Mouse (Mus musculus) gastrocnemius, adult 2 months (tissue): ENCODE results near the gene Fars2. TPM values are rescaled to one million over a fixed set of nuclear protein-coding genes. Genes with fewer than 3 reads are reported as not detected.
A peak's percentile ranks its signal among the peaks of the same experiment; 100 is the strongest.

Experiments
- DNase-seq: peaks from one replicate; pipeline ENCODE4 v3.0.0; 2022
- H3K27ac ChIP-seq: fragments of 200-600 bp; 2 replicates; pipeline ENCODE4 v1.8.1; 2022; ENCODE audit warnings: mild to moderate bottlenecking
- H3K4me3 ChIP-seq: fragments of 200-600 bp; 2 replicates; pipeline ENCODE4 v1.8.1; 2022; ENCODE audit warnings: mild to moderate bottlenecking, moderate library complexity
- CTCF ChIP-seq: fragments of 200-600 bp; IDR thresholded peaks from 2 replicates; pipeline ENCODE4 v1.8.1; 2022; ENCODE audit warnings: antibody characterized with exemption, mild to moderate bottlenecking, moderate library complexity
- intact Hi-C: fragments of 180-260 bp; cut with DNase I; formaldehyde crosslinking; loops from one replicate; pipeline ENCODE4 v1.15.1; 2025
- total RNA-seq, 2 experiments: library from RNA; stranded (reverse); gene quantifications; 2 replicates each; pipeline ENCODE4 v1.2.3; 2021

The Fars2 gene
- total RNA-seq, 2 experiments from 2014 or later = 40.8 to 43.4 TPM

DNA sequence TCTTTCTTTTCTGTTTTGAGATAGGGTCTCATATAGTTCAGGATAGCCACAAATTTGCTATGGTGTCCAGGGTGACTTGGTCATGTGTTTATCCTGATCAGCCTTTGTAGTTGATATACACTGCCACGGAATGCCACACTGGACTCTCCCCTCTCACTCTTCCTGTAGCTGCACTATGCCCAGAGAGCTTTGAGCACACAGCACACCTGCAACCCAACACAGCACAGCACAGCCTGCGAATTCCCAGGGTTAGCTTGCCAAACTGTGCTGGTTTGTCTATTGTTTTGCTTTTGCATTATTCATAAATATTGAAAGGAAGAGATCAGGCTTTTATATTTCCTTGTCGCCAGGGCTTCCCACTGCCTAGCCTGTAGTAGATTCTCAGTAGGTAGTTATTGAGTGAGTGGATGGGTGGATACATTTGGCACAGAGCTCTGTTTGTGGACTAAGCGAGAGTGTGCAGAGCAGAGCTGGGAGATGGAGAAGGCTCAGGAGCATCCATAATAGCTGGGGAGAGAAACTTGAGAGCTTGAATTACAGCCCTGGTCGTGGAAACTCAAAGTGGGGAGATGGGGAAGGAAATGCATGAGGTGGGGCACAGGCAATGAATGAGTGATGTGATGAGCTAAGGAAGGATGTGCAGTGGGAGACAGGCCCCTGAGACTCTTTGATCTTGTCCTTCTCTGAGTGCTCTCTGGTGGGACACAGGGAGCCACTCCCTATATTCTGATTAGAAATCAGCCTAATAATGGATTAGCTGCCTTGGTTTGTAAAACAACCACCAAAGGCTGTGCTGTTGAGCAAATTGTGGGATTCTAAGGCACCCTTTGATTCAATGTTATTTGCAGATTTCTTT, 146.3 kb downstream of the Fars2 start:
- no peak for DNase-seq
- no peak overlapping the region for H3K4me3 ChIP-seq
- intact Hi-C loops = no loop called here
- no peak for TF ChIP-seq CTCF
- no peak overlapping the region for H3K27ac ChIP-seq

DNA sequence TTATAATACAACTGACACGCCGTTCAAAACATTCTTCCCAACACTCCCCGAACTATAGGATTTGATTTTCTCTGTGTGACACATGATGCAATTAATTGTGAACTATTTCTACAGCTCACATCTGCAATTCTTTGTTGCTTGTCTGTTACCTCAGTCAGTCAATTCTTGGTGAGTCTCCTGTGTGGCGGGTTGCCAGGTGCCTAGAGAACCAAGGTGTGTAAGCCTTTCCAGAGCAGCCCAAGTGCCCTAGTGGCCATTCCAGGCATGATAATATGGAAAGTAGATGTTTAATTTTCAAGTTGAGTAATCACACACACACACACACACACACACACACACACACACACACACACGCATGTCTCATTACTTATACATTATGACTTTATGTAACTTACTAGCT, 147.2 kb downstream of the Fars2 start:
- Histone ChIP-seq H3K4me3 (no peak overlapping the region), H3K27ac (no peak overlapping the region)
- TF ChIP-seq CTCF = no peak
- DNase-seq = no peak
- intact Hi-C loops = no loop called here

DNA sequence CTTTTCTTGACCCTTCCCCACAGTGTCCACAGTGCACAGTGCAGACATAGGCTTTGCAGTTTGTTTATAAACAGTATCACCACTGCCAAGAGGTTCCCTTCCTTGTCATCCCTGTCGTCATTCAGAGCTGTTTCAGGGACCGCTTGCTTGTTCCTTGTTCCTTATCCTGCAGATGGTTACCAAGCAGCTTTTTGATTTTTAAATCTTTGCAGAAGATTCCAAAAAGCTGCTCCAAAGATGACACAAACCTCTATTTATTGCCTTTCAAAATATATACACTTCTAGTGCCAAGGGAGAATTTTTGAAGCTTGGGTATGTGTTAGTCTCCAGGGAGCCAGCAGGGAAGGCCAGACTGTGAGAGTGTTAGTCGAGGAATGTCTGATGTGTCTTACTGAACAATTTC, 148.1 kb downstream of the Fars2 start:
- no peak for TF ChIP-seq CTCF
- DNase-seq = no peak
- intact Hi-C loops = no loop called here

GRCm38 (mm10) chr13:36267399-36267798, 150.2 kb downstream of the Fars2 start:
- H3K4me3 ChIP-seq = no peak overlapping the region
- H3K27ac ChIP-seq = no peak overlapping the region
- no peak for DNase-seq
- intact Hi-C loops = no loop called here
- no peak for TF ChIP-seq CTCF

More for the DNA sequence above, 148.1 kb downstream of the Fars2 start:
- no peak overlapping the region for H3K4me3 ChIP-seq
- H3K27ac ChIP-seq = no peak overlapping the region

- H3K27ac ChIP-seq = no peak overlapping the region
- no peak overlapping the region for H3K4me3 ChIP-seq
- no peak for DNase-seq
- TF ChIP-seq CTCF = no peak
- intact Hi-C loops = no loop called here
These were observed 153.7 kb downstream of the Fars2 start for GRCm38 (mm10) chr13:36270867-36271266.

- no peak for TF ChIP-seq CTCF
- H3K27ac ChIP-seq = no peak overlapping the region
- no peak for DNase-seq
- H3K4me3 ChIP-seq = no peak overlapping the region
- intact Hi-C loops = no loop called here
These were observed 156.3 kb downstream of the Fars2 start for GRCm38 (mm10) chr13:36273497-36273896.

DNA sequence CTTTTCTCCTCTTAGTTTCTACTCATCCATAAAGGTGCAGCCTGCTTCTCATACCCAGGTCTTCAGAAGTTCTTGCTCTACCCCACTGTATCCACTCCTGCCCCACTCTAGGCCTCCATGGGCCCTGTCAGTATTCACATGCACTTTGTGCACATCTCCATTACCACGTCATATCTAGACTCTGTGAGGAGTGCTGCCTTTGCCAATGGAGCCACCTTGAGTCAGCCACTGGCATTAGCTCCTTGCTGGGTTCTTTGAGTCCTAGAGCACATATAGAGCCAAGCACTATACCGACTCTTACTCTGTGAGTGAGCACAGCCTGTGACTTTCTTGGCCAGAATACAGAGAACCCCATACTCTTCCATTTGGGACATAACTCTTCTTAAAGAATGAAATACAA, 159.0 kb downstream of the Fars2 start:
- intact Hi-C loops = no loop called here
- no peak overlapping the region for H3K4me3 ChIP-seq

GRCm38 (mm10) chr13:36282018-36282417, 164.8 kb downstream of the Fars2 start:
- TF ChIP-seq CTCF = peak; percentile 94; the same call in 1 of the 2 replicates
- intact Hi-C loops = loop anchor here (2.0 kb wide), 2 partner anchors 263 to 1031 kb away; no protein-coding TSS in a partner anchor
- peak; percentile 67 for DNase-seq
- Histone ChIP-seq H3K4me3 (no peak overlapping the region), H3K27ac (no peak overlapping the region)

More for the DNA sequence above, 159.0 kb downstream of the Fars2 start:
- H3K27ac ChIP-seq = no peak overlapping the region
- peak; percentile 24; the same call in 1 of the 2 replicates for TF ChIP-seq CTCF
- DNase-seq = no peak

- H3K4me3 ChIP-seq = no peak overlapping the region
- intact Hi-C loops = loop anchor here (2.0 kb wide), 2 partner anchors 264 to 1030 kb away; no protein-coding TSS in a partner anchor
- no peak overlapping the region for H3K27ac ChIP-seq
- no peak for DNase-seq
- TF ChIP-seq CTCF = no peak
These were observed 165.8 kb downstream of the Fars2 start for GRCm38 (mm10) chr13:36282785-36283544.

- Histone ChIP-seq H3K27ac (no peak overlapping the region), H3K4me3 (no peak overlapping the region)
- no peak for TF ChIP-seq CTCF
- intact Hi-C loops = loop anchor here (2.0 kb wide), 2 partner anchors 265 to 1029 kb away; no protein-coding TSS in a partner anchor
- DNase-seq = no peak
These were observed 166.4 kb downstream of the Fars2 start for GRCm38 (mm10) chr13:36283545-36284067.

- no peak overlapping the region for H3K27ac ChIP-seq
- DNase-seq = no peak
- H3K4me3 ChIP-seq = no peak overlapping the region
- intact Hi-C loops = no loop called here
- no peak for TF ChIP-seq CTCF
These were observed 166.9 kb downstream of the Fars2 start for GRCm38 (mm10) chr13:36284097-36284496.

DNA sequence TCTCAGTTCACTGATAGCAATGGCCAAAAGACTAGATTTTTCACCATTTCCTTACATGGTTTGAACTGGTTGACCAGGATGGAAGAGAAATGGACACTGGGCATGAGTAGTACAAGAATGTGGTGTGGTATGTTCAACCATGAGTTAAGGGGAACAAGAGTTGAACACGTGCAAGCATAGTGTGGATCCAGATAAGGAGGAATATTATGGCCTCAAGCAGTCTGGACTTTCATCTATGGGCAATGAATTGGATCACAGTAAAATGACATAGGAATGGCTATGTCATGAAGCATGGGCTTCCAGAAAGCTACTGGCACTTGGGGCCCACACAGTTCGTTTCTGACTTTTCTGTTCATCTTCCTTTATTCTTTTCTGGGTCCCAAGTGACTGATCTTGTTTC, 168.0 kb downstream of the Fars2 start:
- Histone ChIP-seq H3K27ac (no peak overlapping the region), H3K4me3 (no peak overlapping the region)
- intact Hi-C loops = no loop called here
- no peak for TF ChIP-seq CTCF
- DNase-seq = no peak

GRCm38 (mm10) chr13:36293511-36293910, 176.3 kb downstream of the Fars2 start:
- no peak overlapping the region for H3K27ac ChIP-seq
- intact Hi-C loops = no loop called here
- no peak overlapping the region for H3K4me3 ChIP-seq
- no peak for TF ChIP-seq CTCF
- DNase-seq = no peak
